Mouse (Mus musculus): ENCODE data around the gene Psma5.

Gene Psma5

GRCm38 (mm10) chr3:108282401-108283240, 25.9 kb downstream of the Psma5 start:
- no peak for DNase-seq (ENCODE audit: low spot score)

- DNase-seq (ENCODE audit: low spot score) = no peak
Observed at GRCm38 (mm10) chr3:108283241-108283561, 26.5 kb downstream of the Psma5 start.

- DNase-seq (ENCODE audit: low spot score) = peak; percentile 45
Observed at GRCm38 (mm10) chr3:108283781-108284601, 27.3 kb downstream of the Psma5 start, which contains the start of gene Sort1. Gene Sort1 (plus strand): TSS chr3:108284082.

- no peak for DNase-seq (ENCODE audit: low spot score)
Observed at GRCm38 (mm10) chr3:108285078-108285711, 28.5 kb downstream of the Psma5 start.

GRCm38 (mm10) chr3:108286671-108287439, 30.1 kb downstream of the Psma5 start:
- DNase-seq (ENCODE audit: low spot score) = no peak

GRCm38 (mm10) chr3:108287811-108288805, 31.4 kb downstream of the Psma5 start:
- no peak for DNase-seq (ENCODE audit: low spot score)

- no peak for DNase-seq (ENCODE audit: low spot score)
Observed at GRCm38 (mm10) chr3:108289311-108290130, 32.8 kb downstream of the Psma5 start.

- no peak for DNase-seq (ENCODE audit: low spot score)
Observed at GRCm38 (mm10) chr3:108291036-108291799, 34.5 kb downstream of the Psma5 start.

- no peak for DNase-seq (ENCODE audit: low spot score)
Observed at GRCm38 (mm10) chr3:108294398-108294797, 37.7 kb downstream of the Psma5 start.

GRCm38 (mm10) chr3:108295379-108296219, 38.9 kb downstream of the Psma5 start:
- DNase-seq (ENCODE audit: low spot score) = no peak

GRCm38 (mm10) chr3:108296220-108297049, 39.7 kb downstream of the Psma5 start:
- DNase-seq (ENCODE audit: low spot score) = no peak

- DNase-seq (ENCODE audit: low spot score) = no peak
Observed at GRCm38 (mm10) chr3:108297050-108297419, 40.3 kb downstream of the Psma5 start.

GRCm38 (mm10) chr3:108297603-108298553, 41.2 kb downstream of the Psma5 start:
- no peak for DNase-seq (ENCODE audit: low spot score)

- DNase-seq (ENCODE audit: low spot score) = no peak
Observed at GRCm38 (mm10) chr3:108300455-108301030, 43.8 kb downstream of the Psma5 start.

GRCm38 (mm10) chr3:108303683-108304082, 47.0 kb downstream of the Psma5 start:
- no peak for DNase-seq (ENCODE audit: low spot score)

GRCm38 (mm10) chr3:108304747-108305146, 48.0 kb downstream of the Psma5 start:
- DNase-seq (ENCODE audit: low spot score) = no peak
